Mouse (Mus musculus): ENCODE results near the gene Cyp4v3.

DNA sequence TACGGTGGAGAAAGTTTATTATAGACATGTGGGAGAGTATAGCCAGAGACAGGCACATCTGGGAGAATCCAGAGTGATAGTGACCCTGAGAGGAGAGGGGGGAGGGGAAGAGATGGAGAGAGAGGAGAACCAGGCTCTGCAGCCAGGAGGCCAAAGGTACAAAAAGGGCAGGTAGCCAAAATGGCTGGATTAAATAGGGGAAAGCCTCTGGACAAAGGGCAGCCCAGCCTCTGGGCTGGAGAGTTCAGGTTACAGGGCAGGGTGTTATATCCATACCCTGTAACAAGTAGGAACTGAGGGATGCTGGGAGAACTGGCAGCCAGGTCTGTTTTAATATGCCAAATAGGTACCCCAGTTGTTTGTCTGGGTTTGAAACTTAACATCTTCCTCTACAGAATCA lies 30.2 kb upstream of the Cyp4v3 start:
- TF ChIP-seq CTCF (conservative IDR thresholded peaks at IDR 0.05; ENCODE audit: insufficient read depth, insufficient read length, low read depth, low read length), result no peak
- TF ChIP-seq POLR2A (IDR thresholded peaks at IDR 0.05; ENCODE audit: low read depth, low read length), result no peak

Measured in kidney, adult 2 months (tissue).